Mouse (Mus musculus): ENCODE results near the gene Gpr160. TPM values are rescaled to one million over a fixed set of nuclear protein-coding genes. Genes with fewer than 3 reads are reported as not detected.

Gpr160 gene
- 1.1 and 1.2 TPM in 2 replicates for polyA plus RNA-seq (2015; fragmentation: Nextera tagmentation; extraction: Ambion mirVana)

- peaks cover 12% of the 10 kb centered on the region for H3K27me3 ChIP-seq (ENCODE audit: control insufficient read depth, insufficient read depth, low read depth, low read length)
- no peak within 1 kb of the TSS for H3K27ac ChIP-seq (ENCODE audit: low read length)
- under 1% methylated on average over 72 of the region's 75 CpGs for WGBS
- peak; percentile 91 for ATAC-seq
- peak within 1 kb of the TSS; percentile 66 for H3K4me3 ChIP-seq (ENCODE audit: low read depth, low read length)
- peak within 1 kb of the TSS; percentile 66 for H3K9ac ChIP-seq (ENCODE audit: low read depth, low read length)
- peak within 1 kb of the TSS; percentile 99 for H3K4me2 ChIP-seq (ENCODE audit: low read length)
- H3K36me3 ChIP-seq (ENCODE audit: control insufficient read depth, insufficient read depth, low read length), result no peaks in the 10 kb centered on the region
- no peaks in the 10 kb centered on the region for H3K9me3 ChIP-seq (replicated peaks; ENCODE audit: control insufficient read depth, low read length, poor library complexity, severe bottlenecking)
- 0 out of 2 replicates have a peak, but pooled peaks cover 2% of the 10 kb centered on the region for H3K4me1 ChIP-seq (ENCODE audit: control insufficient read depth, insufficient read depth, low read length)
Observed at GRCm38 (mm10) chr3:30855604-30856458, at the start of gene Gpr160. Gene Gpr160, plus strand, starts transcription at chr3:30855950.

- Histone ChIP-seq H3K4me3 (ENCODE audit: low read depth, low read length) (no peak overlapping the region), H3K4me1 (ENCODE audit: control insufficient read depth, insufficient read depth, low read length) (no peaks in the 10 kb centered on the region), H3K36me3 (ENCODE audit: control insufficient read depth, insufficient read depth, low read length) (peaks cover 28% of the 10 kb centered on the region), H3K9me3 (replicated peaks; ENCODE audit: control insufficient read depth, low read length, poor library complexity, severe bottlenecking) (no peaks in the 10 kb centered on the region), H3K27ac (ENCODE audit: low read length) (no peak overlapping the region), H3K9ac (ENCODE audit: low read depth, low read length) (no peak overlapping the region), H3K4me2 (ENCODE audit: low read length) (no peak overlapping the region), H3K27me3 (ENCODE audit: control insufficient read depth, insufficient read depth, low read depth, low read length) (no peaks in the 10 kb centered on the region)
- WGBS, result 70% methylated on average over 3 of the region's 3 CpGs
- no peak for ATAC-seq
Observed at GRCm38 (mm10) chr3:30812881-30813280, 42.9 kb upstream of the Gpr160 start.

DNA sequence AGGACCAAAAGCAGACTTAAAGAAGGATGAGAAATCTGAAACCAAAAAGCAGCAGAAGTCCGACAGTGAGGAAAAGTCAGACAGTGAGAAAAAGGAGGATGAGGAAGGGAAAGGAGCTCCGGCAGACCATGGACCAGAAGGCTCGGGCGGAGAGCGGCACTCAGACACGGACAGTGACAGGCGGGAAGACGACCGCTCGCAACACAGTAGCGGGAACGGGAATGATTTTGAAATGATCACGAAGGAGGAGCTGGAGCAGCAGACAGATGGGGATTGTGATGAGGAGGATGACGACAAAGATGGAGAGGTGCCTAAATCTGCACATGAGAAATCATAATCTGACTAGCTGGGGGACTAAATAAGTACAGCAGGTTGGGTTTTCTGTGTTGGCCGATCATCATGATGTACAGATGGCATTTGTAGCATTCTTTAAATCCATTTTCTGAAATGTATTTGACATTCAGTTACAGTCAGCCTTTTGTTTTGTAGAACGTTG is 37.1 kb upstream of the Gpr160 start:
- 97% methylated on average over 16 of the region's 16 CpGs for WGBS
- H3K36me3 ChIP-seq (ENCODE audit: control insufficient read depth, insufficient read depth, low read length), result peaks cover 29% of the 10 kb centered on the region
- no peak for ATAC-seq

DNA sequence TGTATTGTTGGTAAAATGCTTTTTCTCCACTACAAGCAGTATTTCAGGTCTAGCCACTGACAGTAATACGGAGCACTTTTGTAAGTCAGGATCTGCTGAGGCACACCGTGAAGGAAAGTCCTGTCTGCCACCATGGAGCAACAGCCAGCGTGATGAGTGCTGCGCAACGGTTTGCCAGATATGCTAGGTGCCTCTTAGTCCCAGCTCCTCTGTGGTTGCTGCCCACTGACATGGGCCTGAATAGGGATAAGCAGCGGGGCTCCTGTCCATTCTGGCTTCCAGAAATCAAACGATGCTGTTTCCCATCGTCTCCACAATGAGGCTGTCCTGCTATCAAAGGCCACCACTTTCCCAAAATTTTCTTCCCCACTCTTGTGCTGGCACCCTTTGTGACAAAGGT is 33.6 kb upstream of the Gpr160 start:
- H3K4me2 ChIP-seq (ENCODE audit: low read length), result no peak overlapping the region
- WGBS, result 93% methylated on average over 8 of the region's 8 CpGs
- H3K4me1 ChIP-seq (ENCODE audit: control insufficient read depth, insufficient read depth, low read length), result no peaks in the 10 kb centered on the region
- H3K4me3 ChIP-seq (ENCODE audit: low read depth, low read length), result no peak overlapping the region
- no peak for ATAC-seq
- H3K27ac ChIP-seq (ENCODE audit: low read length), result no peak overlapping the region
- no peak overlapping the region for H3K9ac ChIP-seq (ENCODE audit: low read depth, low read length)
- H3K9me3 ChIP-seq (replicated peaks; ENCODE audit: control insufficient read depth, low read length, poor library complexity, severe bottlenecking), result no peaks in the 10 kb centered on the region
- no peaks in the 10 kb centered on the region for H3K27me3 ChIP-seq (ENCODE audit: control insufficient read depth, insufficient read depth, low read depth, low read length)
- peaks cover 19% of the 10 kb centered on the region for H3K36me3 ChIP-seq (ENCODE audit: control insufficient read depth, insufficient read depth, low read length)

More for the DNA sequence above, 37.1 kb upstream of the Gpr160 start:
- Histone ChIP-seq H3K9ac (ENCODE audit: low read depth, low read length) (no peak overlapping the region), H3K4me1 (ENCODE audit: control insufficient read depth, insufficient read depth, low read length) (no peaks in the 10 kb centered on the region), H3K27ac (ENCODE audit: low read length) (no peak overlapping the region), H3K4me2 (ENCODE audit: low read length) (no peak overlapping the region), H3K27me3 (ENCODE audit: control insufficient read depth, insufficient read depth, low read depth, low read length) (no peaks in the 10 kb centered on the region), H3K9me3 (replicated peaks; ENCODE audit: control insufficient read depth, low read length, poor library complexity, severe bottlenecking) (no peaks in the 10 kb centered on the region), H3K4me3 (ENCODE audit: low read depth, low read length) (no peak overlapping the region)

DNA sequence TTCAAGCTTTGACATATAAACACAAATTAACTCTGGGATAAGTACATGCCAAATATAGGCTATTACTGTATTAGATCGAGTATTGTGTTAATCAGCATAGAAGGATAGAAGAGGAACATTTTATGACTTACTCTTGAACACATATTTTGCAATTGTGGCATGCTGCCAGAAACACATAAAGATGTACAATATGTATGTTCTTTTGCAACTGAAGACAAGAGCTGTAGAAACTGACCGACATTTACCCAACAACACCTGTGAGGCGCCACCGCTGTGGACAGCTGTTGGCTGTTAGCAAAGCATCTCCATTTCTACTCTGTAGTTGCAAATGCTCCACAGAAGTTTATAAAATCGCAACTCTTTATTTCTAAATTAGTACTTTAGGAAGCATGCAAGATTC is 29.7 kb upstream of the Gpr160 start:
- Histone ChIP-seq H3K4me2 (ENCODE audit: low read length) (no peak overlapping the region), H3K27ac (ENCODE audit: low read length) (no peak overlapping the region), H3K4me3 (ENCODE audit: low read depth, low read length) (no peak overlapping the region), H3K4me1 (ENCODE audit: control insufficient read depth, insufficient read depth, low read length) (no peaks in the 10 kb centered on the region), H3K27me3 (ENCODE audit: control insufficient read depth, insufficient read depth, low read depth, low read length) (no peaks in the 10 kb centered on the region), H3K9me3 (replicated peaks; ENCODE audit: control insufficient read depth, low read length, poor library complexity, severe bottlenecking) (no peaks in the 10 kb centered on the region), H3K36me3 (ENCODE audit: control insufficient read depth, insufficient read depth, low read length) (peaks cover 8% of the 10 kb centered on the region), H3K9ac (ENCODE audit: low read depth, low read length) (no peak overlapping the region)
- ATAC-seq, result no peak
- WGBS, result 99% methylated on average over 5 of the region's 5 CpGs

DNA sequence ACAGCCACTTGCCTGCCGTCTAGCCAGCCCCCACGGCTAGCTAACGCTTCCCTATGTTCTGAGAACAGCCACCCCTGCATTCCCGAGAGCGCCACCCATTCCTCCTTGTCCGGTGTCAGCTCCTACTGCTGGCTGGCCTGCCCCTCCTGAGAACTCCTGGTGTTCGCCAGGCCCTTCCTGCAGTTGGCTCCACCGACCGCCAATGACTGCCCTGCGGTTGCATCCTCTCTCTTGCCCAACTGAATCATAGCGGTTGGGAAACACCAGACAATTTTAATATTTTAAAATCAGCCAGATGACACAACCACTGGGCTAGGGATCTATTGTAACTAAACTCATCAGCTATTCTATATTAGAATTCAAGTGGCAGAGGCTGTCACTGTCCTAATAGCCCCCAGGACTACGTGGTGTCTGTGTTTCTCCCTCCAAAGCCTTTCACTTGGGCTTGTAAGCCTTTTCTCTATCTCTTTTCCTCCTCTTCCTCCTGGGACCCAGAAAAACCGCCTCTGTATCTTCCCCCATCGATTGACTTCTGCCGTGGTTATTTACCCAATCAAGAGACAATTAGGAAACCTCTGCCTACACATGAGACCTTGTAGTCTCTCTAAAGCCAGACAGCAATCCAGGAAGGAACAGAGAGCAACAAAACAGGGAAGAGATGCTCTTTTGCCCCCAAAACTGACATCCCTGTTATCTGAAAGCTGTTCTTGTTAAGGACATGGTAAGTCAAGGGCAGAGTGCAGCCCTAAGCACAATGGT is 23.7 kb upstream of the Gpr160 start:
- 79% methylated on average over 15 of the region's 15 CpGs for WGBS
- Histone ChIP-seq H3K4me3 (ENCODE audit: low read depth, low read length) (no peak overlapping the region), H3K4me1 (ENCODE audit: control insufficient read depth, insufficient read depth, low read length) (no peaks in the 10 kb centered on the region), H3K4me2 (ENCODE audit: low read length) (no peak overlapping the region), H3K9me3 (replicated peaks; ENCODE audit: control insufficient read depth, low read length, poor library complexity, severe bottlenecking) (no peaks in the 10 kb centered on the region), H3K27ac (ENCODE audit: low read length) (no peak overlapping the region), H3K36me3 (ENCODE audit: control insufficient read depth, insufficient read depth, low read length) (no peaks in the 10 kb centered on the region), H3K27me3 (ENCODE audit: control insufficient read depth, insufficient read depth, low read depth, low read length) (no peaks in the 10 kb centered on the region), H3K9ac (ENCODE audit: low read depth, low read length) (no peak overlapping the region)
- no peak for ATAC-seq

- H3K27me3 ChIP-seq (ENCODE audit: control insufficient read depth, insufficient read depth, low read depth, low read length), result no peaks in the 10 kb centered on the region
- no peak overlapping the region for H3K9ac ChIP-seq (ENCODE audit: low read depth, low read length)
- H3K4me2 ChIP-seq (ENCODE audit: low read length), result no peak overlapping the region
- H3K36me3 ChIP-seq (ENCODE audit: control insufficient read depth, insufficient read depth, low read length), result no peaks in the 10 kb centered on the region
- 82% methylated on average over 3 of the region's 3 CpGs for WGBS
- H3K9me3 ChIP-seq (replicated peaks; ENCODE audit: control insufficient read depth, low read length, poor library complexity, severe bottlenecking), result peaks cover 3% of the 10 kb centered on the region; the same call in 1 of the 2 replicates
- H3K27ac ChIP-seq (ENCODE audit: low read length), result no peak overlapping the region
- H3K4me3 ChIP-seq (ENCODE audit: low read depth, low read length), result no peak overlapping the region
- no peaks in the 10 kb centered on the region for H3K4me1 ChIP-seq (ENCODE audit: control insufficient read depth, insufficient read depth, low read length)
- no peak for ATAC-seq
Observed at GRCm38 (mm10) chr3:30833254-30833653, 22.5 kb upstream of the Gpr160 start.

DNA sequence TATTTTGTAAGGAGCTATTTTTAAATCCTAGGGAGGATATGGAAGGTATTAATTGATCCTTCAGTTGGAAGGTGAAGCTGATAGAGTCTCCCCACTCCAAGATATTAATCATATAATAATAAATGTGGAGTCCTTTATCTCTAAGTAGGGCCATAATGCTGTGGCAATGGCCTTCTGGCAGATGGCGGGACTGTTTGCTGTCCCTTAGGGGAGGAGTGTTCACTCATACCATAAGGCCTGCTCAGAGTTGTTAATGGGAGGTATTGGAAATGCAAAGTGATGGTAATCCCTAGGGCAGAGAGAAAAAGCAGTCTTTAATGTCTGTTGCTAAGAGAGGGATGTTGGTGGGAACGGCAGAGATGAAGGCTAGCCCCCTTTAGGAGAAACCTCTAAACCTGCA is 10.0 kb upstream of the Gpr160 start:
- Histone ChIP-seq H3K27ac (ENCODE audit: low read length) (no peak overlapping the region), H3K36me3 (ENCODE audit: control insufficient read depth, insufficient read depth, low read length) (no peaks in the 10 kb centered on the region), H3K9ac (ENCODE audit: low read depth, low read length) (no peak overlapping the region), H3K4me3 (ENCODE audit: low read depth, low read length) (no peak overlapping the region), H3K27me3 (ENCODE audit: control insufficient read depth, insufficient read depth, low read depth, low read length) (no peaks in the 10 kb centered on the region), H3K9me3 (replicated peaks; ENCODE audit: control insufficient read depth, low read length, poor library complexity, severe bottlenecking) (no peaks in the 10 kb centered on the region), H3K4me1 (ENCODE audit: control insufficient read depth, insufficient read depth, low read length) (no peaks in the 10 kb centered on the region), H3K4me2 (ENCODE audit: low read length) (no peak overlapping the region)
- no peak for ATAC-seq
- 38% methylated on average over 2 of the region's 2 CpGs for whole genome bisulfite sequencing

- Histone ChIP-seq H3K4me2 (ENCODE audit: low read length) (no peak overlapping the region), H3K27ac (ENCODE audit: low read length) (no peak overlapping the region), H3K9me3 (replicated peaks; ENCODE audit: control insufficient read depth, low read length, poor library complexity, severe bottlenecking) (no peaks in the 10 kb centered on the region), H3K27me3 (ENCODE audit: control insufficient read depth, insufficient read depth, low read depth, low read length) (no peaks in the 10 kb centered on the region), H3K9ac (ENCODE audit: low read depth, low read length) (no peak overlapping the region), H3K4me1 (ENCODE audit: control insufficient read depth, insufficient read depth, low read length) (no peaks in the 10 kb centered on the region), H3K36me3 (ENCODE audit: control insufficient read depth, insufficient read depth, low read length) (no peaks in the 10 kb centered on the region), H3K4me3 (ENCODE audit: low read depth, low read length) (no peak overlapping the region)
- no peak for ATAC-seq
- WGBS, result 55% methylated on average over 1 of the region's 1 CpGs
Observed at GRCm38 (mm10) chr3:30847413-30847812, 8.3 kb upstream of the Gpr160 start.

All from midbrain, embryonic 16.5 days (tissue).